Mouse (Mus musculus) lung, embryonic 14.5 days (tissue): ENCODE measurements around the gene Spc25. TPM values are rescaled to one million over a fixed set of nuclear protein-coding genes. Genes with fewer than 3 reads are reported as not detected.

ENCODE experiments used
- ATAC-seq: fragments of 200-750 bp; cut with Nextera tagmentation; 2 replicates; pipeline ENCODE4 v1.8.0; 2017; ENCODE audit warnings: mild to moderate bottlenecking, moderate TSS enrichment, moderate library complexity; ENCODE audit not compliant: insufficient read depth
- DNase-seq: peaks from one replicate; pipeline ENCODE4 v3.0.0-alpha.2; 2015
- H3K27ac ChIP-seq: fragments of 300-500 bp; sonication (generic); 2 replicates; pipeline ENCODE4 v1.5.1; 2014; ENCODE audit warnings: low read depth, mild to moderate bottlenecking, moderate library complexity
- H3K27me3 ChIP-seq: fragments of 300-500 bp; sonication (generic); 2 replicates; pipeline ENCODE4 v1.6.1; 2014; ENCODE audit warnings: low read length, control low read depth; ENCODE audit not compliant: insufficient read depth
- H3K36me3 ChIP-seq: fragments of 300-500 bp; sonication (generic); 2 replicates; pipeline ENCODE4 v1.6.1; 2014; ENCODE audit warnings: control low read depth; ENCODE audit not compliant: insufficient read depth
- H3K4me1 ChIP-seq: fragments of 300-500 bp; sonication (generic); 2 replicates; pipeline ENCODE4 v1.6.1; 2014; ENCODE audit warnings: antibody characterized with exemption, control low read depth; ENCODE audit not compliant: insufficient read depth
- H3K4me2 ChIP-seq: fragments of 300-500 bp; sonication (generic); 2 replicates; pipeline ENCODE4 v1.6.1; 2014; ENCODE audit warnings: mild to moderate bottlenecking
- H3K4me3 ChIP-seq: fragments of 300-500 bp; sonication (generic); 2 replicates; pipeline ENCODE4 v1.5.1; 2014; ENCODE audit warnings: low read depth, low read length
- H3K9ac ChIP-seq: fragments of 300-500 bp; sonication (generic); 2 replicates; pipeline ENCODE4 v1.6.1; 2014
- H3K9me3 ChIP-seq: fragments of 300-500 bp; sonication (generic); 2 replicates; pipeline ENCODE4 v1.6.1; 2016; ENCODE audit warnings: low read depth, low read length, control low read depth
- CTCF ChIP-seq: IDR thresholded peaks from 2 replicates; pipeline ENCODE4 v1.5.1; 2016; ENCODE audit warnings: antibody characterized with exemption, low read depth
- WGBS: fragments of 180-500 bp; shearing (Covaris S2); extraction: QIAGEN DNeasy Blood & Tissue Kit; methylation state at CpG from one replicate; pipeline ENCODE4 v1.1.7; 2014; 5-methylcytosine and 5-hydroxymethylcytosine counted together
- polyA plus RNA-seq: library from polyadenylated mRNA; unstranded; fragments of >200 nt; fragmentation: Nextera tagmentation; extraction: Ambion mirVana; gene quantifications from 2 replicates; pipeline ENCODE4 v1.2.1, GENCODE M21; 2014

Spc25 gene
- polyA plus RNA-seq: 192 and 198 TPM in 2 replicates

DNA sequence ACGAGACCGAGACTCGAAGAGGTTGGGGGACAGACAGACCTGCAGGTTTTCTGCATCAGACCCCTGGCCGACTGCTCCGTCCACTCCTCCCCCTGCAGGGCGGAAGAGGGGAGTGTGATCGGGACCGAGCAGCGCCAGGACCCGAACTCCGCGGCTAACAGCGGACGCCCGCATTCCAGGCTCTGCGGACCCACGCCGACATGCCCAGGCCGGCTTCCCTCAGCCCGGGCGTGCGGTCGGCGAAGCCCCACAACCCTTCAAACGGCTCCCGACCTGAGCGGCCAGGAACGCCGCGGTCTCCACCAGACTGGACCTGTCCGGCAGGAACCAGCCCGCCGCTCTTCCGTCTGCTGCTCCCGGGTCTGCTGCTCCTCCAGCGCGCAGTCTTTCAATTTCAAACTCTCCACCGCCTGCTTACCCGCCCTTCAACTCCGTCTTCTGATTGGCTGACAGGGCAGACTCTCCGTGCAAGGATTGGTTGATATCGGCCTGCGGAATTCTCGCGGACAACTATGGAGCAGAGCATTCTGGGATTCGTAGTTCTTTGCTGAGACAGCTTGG is at the start of gene Spc25:
Spc25 (minus strand) TSS at position 404 of the 561 bp plus-strand sequence.
- peak within 1 kb of the TSS; percentile 84 for H3K27ac ChIP-seq
- H3K9ac ChIP-seq: peak within 1 kb of the TSS; percentile 85
- H3K4me2 ChIP-seq: peak within 1 kb of the TSS; percentile 73
- DNase-seq (peak; percentile 98), ATAC-seq (peak; percentile 99)
- peak within 1 kb of the TSS; percentile 85 for H3K4me3 ChIP-seq
- no peaks in the 10 kb centered on the region for H3K9me3 ChIP-seq
- no peaks in the 10 kb centered on the region for H3K4me1 ChIP-seq
- peak; percentile 55 for TF ChIP-seq CTCF
- under 1% methylated on average over 46 of the region's 46 CpGs for WGBS
- no peaks in the 10 kb centered on the region for H3K27me3 ChIP-seq
- peaks cover 25% of the 10 kb centered on the region for H3K36me3 ChIP-seq

DNA sequence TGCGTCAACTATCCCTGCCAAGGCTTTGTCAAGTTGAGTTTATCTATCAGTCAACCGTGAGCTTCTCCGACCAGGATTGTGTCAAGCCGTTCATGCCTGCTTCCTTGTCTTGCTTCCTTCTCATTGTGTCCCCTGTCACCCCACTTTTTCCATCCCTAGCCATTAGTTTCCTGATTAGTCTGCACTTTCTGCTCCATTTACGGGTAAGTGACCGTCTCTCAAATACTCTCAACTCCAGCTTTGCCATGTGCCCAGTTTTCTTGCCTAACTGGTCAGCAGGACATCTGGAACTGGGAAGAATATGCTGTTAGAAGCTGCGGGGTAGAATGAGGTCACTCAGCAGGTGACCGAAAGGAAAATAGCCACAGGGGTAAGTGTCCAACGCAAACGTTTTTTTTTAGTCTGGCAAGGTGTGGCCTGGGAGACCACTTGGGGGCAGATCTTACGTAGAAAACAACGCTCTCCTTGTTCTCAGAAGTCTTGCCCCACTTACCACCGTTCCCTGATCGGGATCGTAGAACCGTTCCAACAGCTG is 42.3 kb upstream of the Spc25 start:
- Histone ChIP-seq H3K27me3 (no peaks in the 10 kb centered on the region), H3K9me3 (no peaks in the 10 kb centered on the region), H3K4me2 (no peak overlapping the region), H3K36me3 (no peaks in the 10 kb centered on the region), H3K27ac (no peak overlapping the region), H3K4me3 (no peak overlapping the region), H3K4me1 (0 out of 2 replicates have a peak, but pooled peaks cover 12% of the 10 kb centered on the region), H3K9ac (no peak overlapping the region)
- no peak for DNase-seq
- no peak for ATAC-seq
- no peak for TF ChIP-seq CTCF
- 53% methylated on average over 16 of the region's 16 CpGs for WGBS

DNA sequence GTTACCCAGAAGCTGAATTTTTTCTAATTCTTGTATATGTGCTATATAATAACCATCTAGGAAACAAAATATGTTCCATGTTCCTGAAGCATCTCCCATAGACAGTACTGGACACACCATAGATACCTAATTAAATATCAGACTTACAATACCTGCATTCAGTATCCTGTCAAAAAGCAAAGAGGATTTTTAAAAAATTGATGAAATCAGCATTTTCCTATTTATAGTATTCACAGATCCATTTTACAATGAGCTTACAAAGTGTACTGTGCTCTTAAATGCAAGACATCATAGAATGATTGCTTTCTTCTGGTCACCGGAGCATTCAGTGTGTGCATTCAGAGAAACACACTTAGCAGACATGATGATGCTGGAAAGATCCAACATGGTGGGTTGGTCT is 41.1 kb upstream of the Spc25 start:
- no peak for DNase-seq
- no peaks in the 10 kb centered on the region for H3K9me3 ChIP-seq
- no peak for ATAC-seq
- H3K4me1 ChIP-seq: 0 out of 2 replicates have a peak, but pooled peaks cover 12% of the 10 kb centered on the region
- WGBS: 86% methylated on average over 1 of the region's 1 CpGs
- H3K4me2 ChIP-seq: no peak overlapping the region
- no peak for TF ChIP-seq CTCF
- no peak overlapping the region for H3K4me3 ChIP-seq
- no peak overlapping the region for H3K9ac ChIP-seq
- no peak overlapping the region for H3K27ac ChIP-seq
- H3K36me3 ChIP-seq: no peaks in the 10 kb centered on the region
- no peaks in the 10 kb centered on the region for H3K27me3 ChIP-seq

DNA sequence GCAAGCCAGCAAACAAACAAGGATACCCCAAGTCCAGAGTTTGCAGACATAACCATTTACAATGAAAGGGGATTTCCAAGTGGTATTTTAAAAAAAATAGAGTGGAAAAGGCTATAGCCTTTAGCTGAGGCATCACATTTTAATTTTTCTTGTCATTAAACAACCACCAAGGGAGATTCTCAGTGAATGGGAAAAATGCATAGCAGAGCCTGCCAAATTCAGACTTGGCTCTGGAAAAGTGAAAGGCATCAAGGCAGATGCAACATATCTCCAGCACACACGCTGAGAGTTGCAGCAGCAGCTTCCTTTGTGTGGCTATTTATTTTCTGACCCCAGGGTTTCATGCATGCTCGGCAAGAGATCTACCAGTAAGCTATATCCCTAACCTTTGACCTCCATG is 38.9 kb upstream of the Spc25 start:
- Histone ChIP-seq H3K27ac (peak overlapping the region; percentile 73), H3K4me3 (no peak overlapping the region), H3K9ac (no peak overlapping the region), H3K4me1 (0 out of 2 replicates have a peak, but pooled peaks cover 12% of the 10 kb centered on the region), H3K27me3 (no peaks in the 10 kb centered on the region), H3K36me3 (no peaks in the 10 kb centered on the region), H3K9me3 (no peaks in the 10 kb centered on the region), H3K4me2 (no peak overlapping the region)
- 20% methylated on average over 2 of the region's 2 CpGs for WGBS
- DNase-seq (peak; percentile 95), ATAC-seq (peak; percentile 89)
- no peak for TF ChIP-seq CTCF

DNA sequence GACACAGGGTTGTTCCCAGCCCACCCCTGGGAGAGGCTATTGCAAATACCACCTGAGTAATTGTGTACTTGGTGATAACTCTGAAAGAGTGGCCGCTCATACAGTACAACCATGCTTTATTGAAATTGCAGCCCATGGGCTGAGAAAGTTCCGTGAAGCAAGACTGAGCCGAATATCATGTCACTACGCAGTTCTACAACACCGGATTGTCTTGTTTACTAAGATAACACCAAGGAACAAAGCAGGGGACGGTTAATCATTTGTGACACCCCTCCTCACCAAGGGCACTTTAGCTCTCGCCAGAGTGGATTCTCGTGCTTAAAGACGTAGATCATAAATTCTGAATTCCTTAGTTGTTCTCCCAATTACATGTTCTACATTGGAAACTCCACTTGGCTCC is 33.3 kb upstream of the Spc25 start:
- H3K9me3 ChIP-seq: no peaks in the 10 kb centered on the region

DNA sequence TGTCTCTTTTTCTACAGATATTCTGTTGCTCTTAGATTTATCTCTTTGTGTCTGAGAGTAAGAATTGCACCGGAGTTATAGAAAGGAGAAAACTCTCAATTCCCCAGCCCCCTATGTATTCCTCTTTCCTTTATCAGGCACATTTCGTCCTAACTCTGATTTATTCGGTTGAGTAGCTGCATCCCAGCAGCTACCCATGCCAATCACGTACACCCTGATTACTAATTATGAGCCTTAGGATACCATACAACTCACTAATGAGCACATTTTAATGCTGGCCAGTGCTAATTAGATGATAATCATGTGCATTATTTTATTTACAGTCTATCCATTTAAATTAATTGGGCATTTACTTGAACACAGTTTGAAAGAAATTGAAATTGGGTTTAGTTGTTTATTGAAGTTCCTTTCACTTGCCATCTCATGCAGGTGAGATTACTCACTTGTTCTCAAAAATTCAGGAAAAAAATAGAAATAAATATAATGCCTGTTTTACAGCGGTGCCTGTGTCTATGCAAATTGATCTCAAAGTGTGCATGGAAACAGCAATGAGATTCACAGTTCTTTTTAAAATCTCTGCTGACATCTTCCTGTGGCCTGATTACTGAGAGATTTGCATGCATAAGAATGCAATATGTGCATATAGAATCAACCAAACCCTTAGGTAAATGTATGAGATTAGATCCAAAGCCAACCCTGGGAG is 29.1 kb upstream of the Spc25 start:
- Histone ChIP-seq H3K9ac (no peak overlapping the region), H3K4me3 (no peak overlapping the region), H3K27ac (no peak overlapping the region), H3K36me3 (no peaks in the 10 kb centered on the region), H3K9me3 (no peaks in the 10 kb centered on the region), H3K4me2 (no peak overlapping the region), H3K4me1 (no peaks in the 10 kb centered on the region), H3K27me3 (no peaks in the 10 kb centered on the region)
- DNase-seq (no peak), ATAC-seq (no peak)
- TF ChIP-seq CTCF: no peak
- WGBS: 90% methylated on average over 5 of the region's 5 CpGs

More for the DNA sequence above, 33.3 kb upstream of the Spc25 start:
- H3K4me2 ChIP-seq: no peak overlapping the region
- H3K9ac ChIP-seq: no peak overlapping the region
- no peaks in the 10 kb centered on the region for H3K27me3 ChIP-seq
- no peak for DNase-seq
- 59% methylated on average over 9 of the region's 9 CpGs for WGBS
- no peak overlapping the region for H3K4me3 ChIP-seq
- 0 out of 2 replicates have a peak, but pooled peaks cover 1% of the 10 kb centered on the region for H3K4me1 ChIP-seq
- ATAC-seq: no peak
- H3K27ac ChIP-seq: no peak overlapping the region
- H3K36me3 ChIP-seq: no peaks in the 10 kb centered on the region
- TF ChIP-seq CTCF: no peak

DNA sequence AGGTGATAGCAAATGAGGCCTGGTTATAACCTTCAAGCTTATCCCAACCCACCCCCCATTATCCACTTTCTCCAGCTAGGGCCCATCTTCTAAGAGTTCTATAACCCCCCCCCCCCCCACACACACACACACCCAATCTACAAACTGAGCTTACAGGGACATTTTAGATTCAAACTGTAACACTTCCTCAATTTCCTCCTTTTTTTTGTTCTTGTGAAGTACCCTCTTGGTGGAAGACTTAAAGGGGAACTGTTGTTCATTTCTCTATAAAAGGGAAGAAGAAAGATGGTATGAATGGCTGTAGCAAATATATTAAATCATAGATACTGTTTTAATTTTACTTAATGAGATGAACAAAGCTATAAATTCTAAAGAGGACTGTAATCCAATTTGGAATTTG is 26.1 kb upstream of the Spc25 start:
- H3K9ac ChIP-seq: no peak overlapping the region
- no peak overlapping the region for H3K27ac ChIP-seq
- H3K4me2 ChIP-seq: no peak overlapping the region
- H3K9me3 ChIP-seq: no peaks in the 10 kb centered on the region
- DNase-seq: no peak
- H3K36me3 ChIP-seq: no peaks in the 10 kb centered on the region
- no peak overlapping the region for H3K4me3 ChIP-seq
- no peaks in the 10 kb centered on the region for H3K4me1 ChIP-seq
- no peak for TF ChIP-seq CTCF
- ATAC-seq: no peak
- no peaks in the 10 kb centered on the region for H3K27me3 ChIP-seq
